Mouse (Mus musculus): Measurements from ENCODE around the gene Cbfa2t2. TPM values are rescaled to one million over a fixed set of nuclear protein-coding genes. Genes with fewer than 3 reads are reported as not detected.

The Cbfa2t2 gene
- polyA plus RNA-seq, 1 experiment from 2014 or later, result 7.8 TPM

- Histone ChIP-seq H3K4me1 (replicated peaks; ENCODE audit: control insufficient read depth, insufficient read depth, low read length) (no peaks in the 10 kb centered on the region), H3K27me3 (replicated peaks; ENCODE audit: control insufficient read depth, insufficient read depth, low read length) (no peaks in the 10 kb centered on the region), H3K27ac (ENCODE audit: low read depth, low read length) (no peak overlapping the region), H3K4me2 (replicated peaks; ENCODE audit: low read depth) (no peak overlapping the region), H3K9ac (ENCODE audit: low read depth, low read length) (no peak overlapping the region), H3K4me3 (ENCODE audit: low read depth, low read length) (no peak overlapping the region), H3K9me3 (ENCODE audit: control insufficient read depth) (no peaks in the 10 kb centered on the region), H3K36me3 (ENCODE audit: control insufficient read depth, insufficient read depth) (peaks cover 16% of the 10 kb centered on the region)
- 94% methylated on average over 3 of the region's 3 CpGs for whole genome bisulfite sequencing
- TF ChIP-seq CTCF (IDR thresholded peaks at IDR 0.05; ENCODE audit: low read depth), result no peak
- ATAC-seq, result no peak
These were observed 64.5 kb downstream of the Cbfa2t2 start for GRCm38 (mm10) chr2:154500758-154501157.

- no peaks in the 10 kb centered on the region for H3K9me3 ChIP-seq (ENCODE audit: control insufficient read depth)
- no peaks in the 10 kb centered on the region for H3K4me1 ChIP-seq (replicated peaks; ENCODE audit: control insufficient read depth, insufficient read depth, low read length)
- H3K27ac ChIP-seq (ENCODE audit: low read depth, low read length), result no peak overlapping the region
- no peaks in the 10 kb centered on the region for H3K27me3 ChIP-seq (replicated peaks; ENCODE audit: control insufficient read depth, insufficient read depth, low read length)
- no peak for ATAC-seq
- H3K9ac ChIP-seq (ENCODE audit: low read depth, low read length), result no peak overlapping the region
- TF ChIP-seq CTCF (IDR thresholded peaks at IDR 0.05; ENCODE audit: low read depth), result no peak
- H3K36me3 ChIP-seq (ENCODE audit: control insufficient read depth, insufficient read depth), result peaks cover 30% of the 10 kb centered on the region
- H3K4me2 ChIP-seq (replicated peaks; ENCODE audit: low read depth), result no peak overlapping the region
- WGBS, result 58% methylated on average over 2 of the region's 2 CpGs
- no peak overlapping the region for H3K4me3 ChIP-seq (ENCODE audit: low read depth, low read length)
These were observed 70.8 kb downstream of the Cbfa2t2 start for GRCm38 (mm10) chr2:154507076-154507475.

GRCm38 (mm10) chr2:154507566-154508283 lies 71.4 kb downstream of the Cbfa2t2 start:
- no peak overlapping the region for H3K27ac ChIP-seq (ENCODE audit: low read depth, low read length)
- peak; percentile 49; the same call in 1 of the 2 replicates for ATAC-seq
- peaks cover 30% of the 10 kb centered on the region for H3K36me3 ChIP-seq (ENCODE audit: control insufficient read depth, insufficient read depth)
- no peaks in the 10 kb centered on the region for H3K9me3 ChIP-seq (ENCODE audit: control insufficient read depth)
- H3K27me3 ChIP-seq (replicated peaks; ENCODE audit: control insufficient read depth, insufficient read depth, low read length), result no peaks in the 10 kb centered on the region
- no peak overlapping the region for H3K4me2 ChIP-seq (replicated peaks; ENCODE audit: low read depth)
- H3K4me1 ChIP-seq (replicated peaks; ENCODE audit: control insufficient read depth, insufficient read depth, low read length), result no peaks in the 10 kb centered on the region
- TF ChIP-seq CTCF (IDR thresholded peaks at IDR 0.05; ENCODE audit: low read depth), result peak; percentile 67
- H3K9ac ChIP-seq (ENCODE audit: low read depth, low read length), result no peak overlapping the region
- 61% methylated on average over 9 of the region's 9 CpGs for WGBS
- no peak overlapping the region for H3K4me3 ChIP-seq (ENCODE audit: low read depth, low read length)

- no peaks in the 10 kb centered on the region for H3K4me1 ChIP-seq (replicated peaks; ENCODE audit: control insufficient read depth, insufficient read depth, low read length)
- no peak for ATAC-seq
- peaks cover 25% of the 10 kb centered on the region for H3K36me3 ChIP-seq (ENCODE audit: control insufficient read depth, insufficient read depth)
- no peaks in the 10 kb centered on the region for H3K9me3 ChIP-seq (ENCODE audit: control insufficient read depth)
- no peak overlapping the region for H3K4me3 ChIP-seq (ENCODE audit: low read depth, low read length)
- WGBS, result 86% methylated on average over 4 of the region's 4 CpGs
- no peak overlapping the region for H3K27ac ChIP-seq (ENCODE audit: low read depth, low read length)
- no peak for TF ChIP-seq CTCF (IDR thresholded peaks at IDR 0.05; ENCODE audit: low read depth)
- no peaks in the 10 kb centered on the region for H3K27me3 ChIP-seq (replicated peaks; ENCODE audit: control insufficient read depth, insufficient read depth, low read length)
- H3K9ac ChIP-seq (ENCODE audit: low read depth, low read length), result no peak overlapping the region
- no peak overlapping the region for H3K4me2 ChIP-seq (replicated peaks; ENCODE audit: low read depth)
These were observed 72.2 kb downstream of the Cbfa2t2 start for GRCm38 (mm10) chr2:154508450-154508849.

- WGBS, result 92% methylated on average over 3 of the region's 3 CpGs
- no peaks in the 10 kb centered on the region for H3K27me3 ChIP-seq (replicated peaks; ENCODE audit: control insufficient read depth, insufficient read depth, low read length)
- no peaks in the 10 kb centered on the region for H3K9me3 ChIP-seq (ENCODE audit: control insufficient read depth)
- H3K27ac ChIP-seq (ENCODE audit: low read depth, low read length), result no peak overlapping the region
- no peak for ATAC-seq
- no peak for TF ChIP-seq CTCF (IDR thresholded peaks at IDR 0.05; ENCODE audit: low read depth)
- no peak overlapping the region for H3K9ac ChIP-seq (ENCODE audit: low read depth, low read length)
- peaks cover 18% of the 10 kb centered on the region for H3K36me3 ChIP-seq (ENCODE audit: control insufficient read depth, insufficient read depth)
- H3K4me2 ChIP-seq (replicated peaks; ENCODE audit: low read depth), result no peak overlapping the region
- H3K4me3 ChIP-seq (ENCODE audit: low read depth, low read length), result no peak overlapping the region
- H3K4me1 ChIP-seq (replicated peaks; ENCODE audit: control insufficient read depth, insufficient read depth, low read length), result no peaks in the 10 kb centered on the region
These were observed 73.9 kb downstream of the Cbfa2t2 start for GRCm38 (mm10) chr2:154510141-154510540.

GRCm38 (mm10) chr2:154516944-154517343 lies 80.7 kb downstream of the Cbfa2t2 start:
- Histone ChIP-seq H3K27me3 (replicated peaks; ENCODE audit: control insufficient read depth, insufficient read depth, low read length) (no peaks in the 10 kb centered on the region), H3K9me3 (ENCODE audit: control insufficient read depth) (no peaks in the 10 kb centered on the region), H3K4me1 (replicated peaks; ENCODE audit: control insufficient read depth, insufficient read depth, low read length) (no peaks in the 10 kb centered on the region), H3K27ac (ENCODE audit: low read depth, low read length) (no peak overlapping the region), H3K4me3 (ENCODE audit: low read depth, low read length) (no peak overlapping the region), H3K9ac (ENCODE audit: low read depth, low read length) (no peak overlapping the region), H3K36me3 (ENCODE audit: control insufficient read depth, insufficient read depth) (peaks cover 36% of the 10 kb centered on the region), H3K4me2 (replicated peaks; ENCODE audit: low read depth) (no peak overlapping the region)
- no peak for ATAC-seq
- TF ChIP-seq CTCF (IDR thresholded peaks at IDR 0.05; ENCODE audit: low read depth), result no peak
- WGBS, result 79% methylated on average over 3 of the region's 3 CpGs

Measured in intestine, postnatal 0 days (tissue).